Mouse (Mus musculus) hindbrain, embryonic 16.5 days (tissue): Measurements from ENCODE around the gene Proca1. TPM values are rescaled to one million over a fixed set of nuclear protein-coding genes. Genes with fewer than 3 reads are reported as not detected.

Source experiments
- ATAC-seq: fragments of 200-750 bp; cut with Nextera tagmentation; 2 replicates; pipeline ENCODE4 v1.8.0; 2017; ENCODE audit warnings: moderate TSS enrichment, moderate library complexity
- H3K27ac ChIP-seq: fragments of 300-500 bp; sonication (generic); 2 replicates; pipeline ENCODE4 v1.5.1; 2014; ENCODE audit warnings: low read depth, mild to moderate bottlenecking, control low read depth, low read length, moderate library complexity
- H3K27me3 ChIP-seq: fragments of 300-500 bp; sonication (generic); replicated peaks from 2 replicates; pipeline ENCODE4 v1.6.1; 2014; ENCODE audit warnings: low read length; ENCODE audit not compliant: control insufficient read depth, insufficient read depth
- H3K36me3 ChIP-seq: fragments of 300-500 bp; sonication (generic); 2 replicates; pipeline ENCODE4 v1.6.1; 2014; ENCODE audit warnings: mild to moderate bottlenecking, low read length, moderate library complexity, mixed read lengths; ENCODE audit not compliant: control insufficient read depth, insufficient read depth
- H3K4me1 ChIP-seq: fragments of 300-500 bp; sonication (generic); 2 replicates; pipeline ENCODE4 v1.6.1; 2014; ENCODE audit warnings: low read depth, low read length; ENCODE audit not compliant: control insufficient read depth, insufficient read depth
- H3K4me2 ChIP-seq: fragments of 300-500 bp; sonication (generic); 2 replicates; pipeline ENCODE4 v1.6.1; 2014; ENCODE audit warnings: mild to moderate bottlenecking, low read length, control low read depth, moderate library complexity
- H3K4me3 ChIP-seq: fragments of 300-500 bp; sonication (generic); 2 replicates; pipeline ENCODE4 v1.5.1; 2014; ENCODE audit warnings: mild to moderate bottlenecking, low read length, control low read depth, moderate library complexity
- H3K9ac ChIP-seq: fragments of 300-500 bp; sonication (generic); 2 replicates; pipeline ENCODE4 v1.6.1; 2014; ENCODE audit warnings: low read depth, mild to moderate bottlenecking, control low read depth, low read length, moderate library complexity
- H3K9me3 ChIP-seq: fragments of 300-500 bp; sonication (generic); 2 replicates; pipeline ENCODE4 v1.6.1; 2014; ENCODE audit warnings: mild to moderate bottlenecking, low read length, moderate library complexity; ENCODE audit not compliant: control insufficient read depth
- WGBS: fragments of 180-500 bp; shearing (Covaris S2); extraction: QIAGEN DNeasy Blood & Tissue Kit; methylation state at CpG from one replicate; pipeline ENCODE4 v1.1.7; 2014; 5-methylcytosine and 5-hydroxymethylcytosine counted together
- polyA plus RNA-seq: library from polyadenylated mRNA; unstranded; fragments of >200 nt; fragmentation: Nextera tagmentation; extraction: Ambion mirVana; gene quantifications from 2 replicates; pipeline ENCODE4 v1.2.1, GENCODE M21; 2015

The Proca1 gene
- polyA plus RNA-seq, 1 experiment from 2014 or later, result 4.0 TPM

- no peaks in the 10 kb centered on the region for H3K9me3 ChIP-seq
- peaks cover 27% of the 10 kb centered on the region for H3K4me1 ChIP-seq
- 0% methylated on average over 22 of the region's 22 CpGs for WGBS
- peaks cover 17% of the 10 kb centered on the region for H3K36me3 ChIP-seq
- no peaks in the 10 kb centered on the region for H3K27me3 ChIP-seq
- peak overlapping the region; percentile 93 for H3K27ac ChIP-seq
- peak overlapping the region; percentile 82 for H3K4me3 ChIP-seq
- peak overlapping the region; percentile 97 for H3K9ac ChIP-seq
- ATAC-seq, result peak; percentile 48
- peak overlapping the region; percentile 86 for H3K4me2 ChIP-seq
These were observed 29.2 kb upstream of the Proca1 start for GRCm38 (mm10) chr11:78163681-78164603.

GRCm38 (mm10) chr11:78164604-78164923 lies 28.6 kb upstream of the Proca1 start:
- peaks cover 16% of the 10 kb centered on the region; the same call in 1 of the 2 replicates for H3K36me3 ChIP-seq
- H3K4me3 ChIP-seq, result peak overlapping the region; percentile 82
- no peaks in the 10 kb centered on the region for H3K9me3 ChIP-seq
- peak overlapping the region; percentile 86 for H3K4me2 ChIP-seq
- peaks cover 27% of the 10 kb centered on the region for H3K4me1 ChIP-seq
- H3K9ac ChIP-seq, result peak overlapping the region; percentile 97
- 0% methylated on average over 14 of the region's 14 CpGs for WGBS
- peak overlapping the region; percentile 93 for H3K27ac ChIP-seq
- no peaks in the 10 kb centered on the region for H3K27me3 ChIP-seq
- no peak; the same call in 1 of the 2 replicates for ATAC-seq

- Histone ChIP-seq H3K9me3 (no peaks in the 10 kb centered on the region), H3K27ac (peak within 1 kb of the TSS; percentile 93), H3K36me3 (peaks cover 10% of the 10 kb centered on the region; the same call in 1 of the 2 replicates), H3K4me3 (peak within 1 kb of the TSS; percentile 82), H3K4me1 (peaks cover 27% of the 10 kb centered on the region), H3K4me2 (peak within 1 kb of the TSS; percentile 86), H3K27me3 (no peaks in the 10 kb centered on the region), H3K9ac (peak within 1 kb of the TSS; percentile 97)
- WGBS, result under 1% methylated on average over 61 of the region's 78 CpGs
- peak; percentile 84 for ATAC-seq
These were observed 28.1 kb upstream of the Proca1 start, which contains the start of gene Traf4 for GRCm38 (mm10) chr11:78164924-78165760. Gene Traf4 (minus strand): TSS chr11:78165589.

- WGBS, result 4% methylated on average over 16 of the region's 16 CpGs
- Histone ChIP-seq H3K27ac (peak overlapping the region; percentile 93), H3K4me2 (peak overlapping the region; percentile 86), H3K36me3 (peaks cover 4% of the 10 kb centered on the region; the same call in 1 of the 2 replicates), H3K9ac (peak overlapping the region; percentile 97), H3K4me1 (peaks cover 27% of the 10 kb centered on the region), H3K4me3 (peak overlapping the region; percentile 82), H3K27me3 (no peaks in the 10 kb centered on the region), H3K9me3 (no peaks in the 10 kb centered on the region)
- ATAC-seq, result peak; percentile 40
These were observed 27.5 kb upstream of the Proca1 start for GRCm38 (mm10) chr11:78165761-78166109.

- no peak for ATAC-seq
- Histone ChIP-seq H3K4me1 (peaks cover 27% of the 10 kb centered on the region), H3K4me3 (no peak overlapping the region), H3K4me2 (peak overlapping the region; percentile 86), H3K27ac (peak overlapping the region; percentile 93; the same call in 1 of the 2 replicates), H3K9me3 (no peaks in the 10 kb centered on the region), H3K36me3 (peaks cover 3% of the 10 kb centered on the region; the same call in 1 of the 2 replicates), H3K27me3 (no peaks in the 10 kb centered on the region), H3K9ac (no peak overlapping the region; the same call in 1 of the 2 replicates)
- 58% methylated on average over 4 of the region's 4 CpGs for WGBS
These were observed 27.0 kb upstream of the Proca1 start for GRCm38 (mm10) chr11:78166161-78166560.

GRCm38 (mm10) chr11:78166640-78167039 lies 26.6 kb upstream of the Proca1 start:
- Histone ChIP-seq H3K27ac (no peak overlapping the region), H3K4me2 (no peak overlapping the region)
- WGBS, result 76% methylated on average over 6 of the region's 6 CpGs

GRCm38 (mm10) chr11:78167257-78167959 lies 25.8 kb upstream of the Proca1 start:
- no peak overlapping the region for H3K4me3 ChIP-seq
- 92% methylated on average over 14 of the region's 14 CpGs for WGBS
- H3K36me3 ChIP-seq, result no peaks in the 10 kb centered on the region
- H3K9me3 ChIP-seq, result no peaks in the 10 kb centered on the region
- ATAC-seq, result no peak
- peaks cover 20% of the 10 kb centered on the region for H3K4me1 ChIP-seq
- H3K27me3 ChIP-seq, result no peaks in the 10 kb centered on the region
- no peak overlapping the region; the same call in 1 of the 2 replicates for H3K9ac ChIP-seq
- no peak overlapping the region for H3K4me2 ChIP-seq
- H3K27ac ChIP-seq, result no peak overlapping the region

More at GRCm38 (mm10) chr11:78166640-78167039, 26.6 kb upstream of the Proca1 start:
- Histone ChIP-seq H3K4me1 (peaks cover 27% of the 10 kb centered on the region), H3K9me3 (no peaks in the 10 kb centered on the region), H3K4me3 (no peak overlapping the region), H3K27me3 (no peaks in the 10 kb centered on the region), H3K36me3 (peaks cover 3% of the 10 kb centered on the region; the same call in 1 of the 2 replicates), H3K9ac (no peak overlapping the region; the same call in 1 of the 2 replicates)
- ATAC-seq, result no peak

- Histone ChIP-seq H3K36me3 (no peaks in the 10 kb centered on the region), H3K27ac (no peak overlapping the region), H3K4me1 (peaks cover 8% of the 10 kb centered on the region), H3K4me2 (no peak overlapping the region), H3K4me3 (no peak overlapping the region), H3K9me3 (no peaks in the 10 kb centered on the region), H3K9ac (no peak overlapping the region), H3K27me3 (no peaks in the 10 kb centered on the region)
- no peak for ATAC-seq
- 59% methylated on average over 19 of the region's 19 CpGs for WGBS
These were observed 24.4 kb upstream of the Proca1 start for GRCm38 (mm10) chr11:78168541-78169468.
